Mouse (Mus musculus): ENCODE measurements around the gene Ptpru. TPM values are rescaled to one million over a fixed set of nuclear protein-coding genes. Genes with fewer than 3 reads are reported as not detected.

Ptpru gene
- polyA plus RNA-seq, 1 experiment from 2014 or later: 14.1 TPM

GRCm38 (mm10) chr4:131861341-131861739, 23.3 kb upstream of the Ptpru start:
- Histone ChIP-seq H3K27me3 (no peaks in the 10 kb centered on the region), H3K4me2 (no peak overlapping the region), H3K9ac (no peak overlapping the region), H3K4me1 (peaks cover 2% of the 10 kb centered on the region; the same call in 1 of the 2 replicates), H3K27ac (no peak overlapping the region), H3K9me3 (no peaks in the 10 kb centered on the region), H3K36me3 (peaks cover 53% of the 10 kb centered on the region), H3K4me3 (no peak overlapping the region)
- 82% methylated on average over 4 of the region's 4 CpGs for WGBS
- ATAC-seq (ENCODE audit: insufficient number of reproducible peaks, low FRiP score, low TSS enrichment, low read depth): no peak

GRCm38 (mm10) chr4:131860492-131861340, 22.6 kb upstream of the Ptpru start:
- Histone ChIP-seq H3K9me3 (no peaks in the 10 kb centered on the region), H3K4me3 (no peak overlapping the region), H3K9ac (no peak overlapping the region), H3K36me3 (peaks cover 53% of the 10 kb centered on the region), H3K4me2 (no peak overlapping the region), H3K27ac (no peak overlapping the region), H3K4me1 (peaks cover 2% of the 10 kb centered on the region; the same call in 1 of the 2 replicates), H3K27me3 (no peaks in the 10 kb centered on the region)
- WGBS: 42% methylated on average over 15 of the region's 15 CpGs
- ATAC-seq (ENCODE audit: insufficient number of reproducible peaks, low FRiP score, low TSS enrichment, low read depth): 0 out of 2 replicates have a peak, but pooled peaks have one; percentile 15

GRCm38 (mm10) chr4:131854950-131855349, 16.9 kb upstream of the Ptpru start:
- Histone ChIP-seq H3K36me3 (peaks cover 21% of the 10 kb centered on the region), H3K4me2 (no peak overlapping the region), H3K4me1 (peaks cover 3% of the 10 kb centered on the region), H3K9me3 (no peaks in the 10 kb centered on the region), H3K9ac (no peak overlapping the region), H3K4me3 (no peak overlapping the region), H3K27ac (no peak overlapping the region), H3K27me3 (no peaks in the 10 kb centered on the region)
- 70% methylated on average over 5 of the region's 5 CpGs for WGBS
- ATAC-seq (ENCODE audit: insufficient number of reproducible peaks, low FRiP score, low TSS enrichment, low read depth): no peak

GRCm38 (mm10) chr4:131849986-131850638, 12.0 kb upstream of the Ptpru start:
- no peak overlapping the region for H3K4me3 ChIP-seq
- ATAC-seq (ENCODE audit: insufficient number of reproducible peaks, low FRiP score, low TSS enrichment, low read depth): no peak

GRCm38 (mm10) chr4:131848082-131848481, 10.0 kb upstream of the Ptpru start:
- 64% methylated on average over 6 of the region's 6 CpGs for WGBS
- no peak overlapping the region for H3K4me3 ChIP-seq
- no peak overlapping the region for H3K4me2 ChIP-seq
- H3K4me1 ChIP-seq: peaks cover 23% of the 10 kb centered on the region
- no peaks in the 10 kb centered on the region for H3K9me3 ChIP-seq
- no peaks in the 10 kb centered on the region for H3K27me3 ChIP-seq
- no peak for ATAC-seq (ENCODE audit: insufficient number of reproducible peaks, low FRiP score, low TSS enrichment, low read depth)
- H3K36me3 ChIP-seq: no peaks in the 10 kb centered on the region; the same call in 1 of the 2 replicates
- H3K27ac ChIP-seq: 0 out of 2 replicates have a peak overlapping the region, but pooled peaks have one; percentile 22
- no peak overlapping the region for H3K9ac ChIP-seq

More at GRCm38 (mm10) chr4:131849986-131850638, 12.0 kb upstream of the Ptpru start:
- Histone ChIP-seq H3K36me3 (no peaks in the 10 kb centered on the region; the same call in 1 of the 2 replicates), H3K27me3 (no peaks in the 10 kb centered on the region), H3K9ac (no peak overlapping the region), H3K4me1 (peaks cover 11% of the 10 kb centered on the region), H3K4me2 (no peak overlapping the region), H3K27ac (peak overlapping the region; percentile 30; the same call in 1 of the 2 replicates), H3K9me3 (no peaks in the 10 kb centered on the region)
- WGBS: 28% methylated on average over 5 of the region's 5 CpGs

- peaks cover 4% of the 10 kb centered on the region; the same call in 1 of the 2 replicates for H3K27me3 ChIP-seq
- ATAC-seq (ENCODE audit: insufficient number of reproducible peaks, low FRiP score, low TSS enrichment, low read depth): no peak
- 82% methylated on average over 8 of the region's 8 CpGs for WGBS
- no peak overlapping the region for H3K9ac ChIP-seq
- H3K4me3 ChIP-seq: no peak overlapping the region
- H3K36me3 ChIP-seq: no peaks in the 10 kb centered on the region; the same call in 1 of the 2 replicates
- peaks cover 23% of the 10 kb centered on the region for H3K4me1 ChIP-seq
- no peak overlapping the region for H3K4me2 ChIP-seq
- H3K9me3 ChIP-seq: no peaks in the 10 kb centered on the region
- H3K27ac ChIP-seq: no peak overlapping the region
Observed at GRCm38 (mm10) chr4:131845991-131846778, 8.1 kb upstream of the Ptpru start.

- ATAC-seq (ENCODE audit: insufficient number of reproducible peaks, low FRiP score, low TSS enrichment, low read depth): peak; percentile 70; the same call in 1 of the 2 replicates
- H3K9ac ChIP-seq: peak within 1 kb of the TSS; percentile 85
Observed at GRCm38 (mm10) chr4:131843290-131843743, 5.2 kb upstream of the Ptpru start, which contains the start of gene Mecr. TSS of gene Mecr (plus strand) at chr4:131843470.

GRCm38 (mm10) chr4:131836891-131837491, 1.1 kb downstream of the Ptpru start:
- peaks cover 41% of the 10 kb centered on the region for H3K27me3 ChIP-seq
- no peaks in the 10 kb centered on the region for H3K9me3 ChIP-seq
- peak overlapping the region; percentile 63 for H3K9ac ChIP-seq
- H3K4me3 ChIP-seq: peak overlapping the region; percentile 68
- H3K36me3 ChIP-seq: no peaks in the 10 kb centered on the region
- H3K4me2 ChIP-seq: peak overlapping the region; percentile 99
- no peak for ATAC-seq (ENCODE audit: insufficient number of reproducible peaks, low FRiP score, low TSS enrichment, low read depth)
- WGBS: under 1% methylated on average over 74 of the region's 76 CpGs
- no peak overlapping the region for H3K27ac ChIP-seq
- H3K4me1 ChIP-seq: peaks cover 38% of the 10 kb centered on the region

More at GRCm38 (mm10) chr4:131843290-131843743, 5.2 kb upstream of the Ptpru start, which contains the start of gene Mecr:
- Histone ChIP-seq H3K27me3 (peaks cover 21% of the 10 kb centered on the region), H3K27ac (no peak within 1 kb of the TSS), H3K9me3 (no peaks in the 10 kb centered on the region), H3K4me3 (peak within 1 kb of the TSS; percentile 90), H3K36me3 (no peaks in the 10 kb centered on the region), H3K4me2 (peak within 1 kb of the TSS; percentile 81), H3K4me1 (peaks cover 20% of the 10 kb centered on the region)
- WGBS: under 1% methylated on average over 37 of the region's 37 CpGs

- peaks cover 38% of the 10 kb centered on the region for H3K4me1 ChIP-seq
- H3K4me3 ChIP-seq: peak overlapping the region; percentile 68
- peak overlapping the region; percentile 99 for H3K4me2 ChIP-seq
- no peak for ATAC-seq (ENCODE audit: insufficient number of reproducible peaks, low FRiP score, low TSS enrichment, low read depth)
- H3K9ac ChIP-seq: peak overlapping the region; percentile 63
- no peak overlapping the region for H3K27ac ChIP-seq
- H3K9me3 ChIP-seq: no peaks in the 10 kb centered on the region
- WGBS: 2% methylated on average over 39 of the region's 39 CpGs
- no peaks in the 10 kb centered on the region for H3K36me3 ChIP-seq
- peaks cover 39% of the 10 kb centered on the region for H3K27me3 ChIP-seq
Observed at GRCm38 (mm10) chr4:131836351-131836881, 1.7 kb downstream of the Ptpru start.

- H3K27me3 ChIP-seq: peaks cover 27% of the 10 kb centered on the region
- no peak overlapping the region for H3K9ac ChIP-seq
- no peaks in the 10 kb centered on the region for H3K36me3 ChIP-seq
- no peaks in the 10 kb centered on the region for H3K9me3 ChIP-seq
- no peak for ATAC-seq (ENCODE audit: insufficient number of reproducible peaks, low FRiP score, low TSS enrichment, low read depth)
- no peak overlapping the region for H3K4me2 ChIP-seq
- 31% methylated on average over 9 of the region's 9 CpGs for WGBS
- no peak overlapping the region for H3K27ac ChIP-seq
- H3K4me3 ChIP-seq: no peak overlapping the region
- peaks cover 38% of the 10 kb centered on the region for H3K4me1 ChIP-seq
Observed at GRCm38 (mm10) chr4:131833971-131834609, 4.0 kb downstream of the Ptpru start.

Data from limb, embryonic 15.5 days (tissue).